9 mouse cellular contexts compared by ENCODE assay signal in genomic region chr11:102027361-102028017, GRCm38 (mm10). TPM values are rescaled to one million over a fixed set of nuclear protein-coding genes. Genes with fewer than 3 reads are reported as not detected.
DNase-seq lines count a peak whose midpoint lies in the region; ATAC-seq and TF ChIP-seq lines count a peak whose summit lies in the region.
"Had no signal": no experiment of that assay in that cellular context is flagged by ENCODE, and none has a peak within 500 bp of the region (broad histone marks: within the 10 kb centered on the region; RNA-seq: fewer than 3 reads in every experiment).

No protein-coding gene starts in this region.

- H3K9ac ChIP-seq in embryonic facial prominence, embryonic 13.5 days: peak overlapping the region; percentile 75
- peak overlapping the region; percentile 54; the same call in 1 of the 2 replicates for H3K9ac ChIP-seq in liver, embryonic 11.5 days (ENCODE audit: low read depth, low read length)
- H3K9ac ChIP-seq in stomach, postnatal 0 days (ENCODE audit: low read length): no peak overlapping the region

- peak overlapping the region; percentile 92 for H3K4me2 ChIP-seq in embryonic facial prominence, embryonic 13.5 days
- peak overlapping the region; percentile 85 for H3K4me2 ChIP-seq in liver, embryonic 11.5 days
- H3K4me2 ChIP-seq in stomach, postnatal 0 days (replicated peaks; ENCODE audit: low read depth): peak overlapping the region; percentile 90

- ATAC-seq in embryonic facial prominence, embryonic 13.5 days (ENCODE audit: insufficient number of reproducible peaks, insufficient read depth, low FRiP score, low TSS enrichment, low read depth): 0 out of 2 replicates have a peak, but pooled peaks have one; percentile 17
- ATAC-seq in liver, embryonic 11.5 days (replicated peaks; ENCODE audit: low FRiP score): no peak
- no peak for ATAC-seq in stomach, postnatal 0 days (ENCODE audit: low FRiP score, low TSS enrichment)

- no peaks in the 10 kb centered on the region for H3K36me3 ChIP-seq in embryonic facial prominence, embryonic 13.5 days
- H3K36me3 ChIP-seq in liver, embryonic 11.5 days (ENCODE audit: control insufficient read depth, insufficient read depth, low read length): no peaks in the 10 kb centered on the region
- no peaks in the 10 kb centered on the region for H3K36me3 ChIP-seq in stomach, postnatal 0 days (ENCODE audit: control insufficient read depth, insufficient read depth, low read length)

- H3K4me3 ChIP-seq in embryonic facial prominence, embryonic 13.5 days: peak overlapping the region; percentile 64
- peak overlapping the region; percentile 60 for H3K4me3 ChIP-seq in liver, embryonic 11.5 days (ENCODE audit: low read depth, low read length)
- H3K4me3 ChIP-seq in stomach, postnatal 0 days (ENCODE audit: low read depth, low read length): peak overlapping the region; percentile 60

- 6% methylated on average over 12 of the region's 12 CpGs for WGBS in embryonic facial prominence, embryonic 13.5 days
- 12% methylated on average over 12 of the region's 12 CpGs for WGBS in liver, embryonic 11.5 days
- WGBS in stomach, postnatal 0 days: 9% methylated on average over 12 of the region's 12 CpGs

- DNase-seq in adrenal gland, adult 2 months: peak; percentile 51
- no peak for DNase-seq in adrenal gland, postnatal 36 days
- peak; percentile 50 for DNase-seq in 416B (ENCODE audit: low read depth)
- DNase-seq in liver, embryonic 11.5 days (ENCODE audit: low spot score): no peak
- no peak for DNase-seq in stomach, postnatal 0 days (ENCODE audit: low spot score)
- no peak for DNase-seq in urinary bladder, postnatal 25 days (ENCODE audit: low spot score)
- no peak for DNase-seq in layer of hippocampus, adult 9-11 months

- 0 out of 2 replicates have a peak, but pooled peaks cover 12% of the 10 kb centered on the region for H3K27me3 ChIP-seq in embryonic facial prominence, embryonic 13.5 days
- peaks cover 49% of the 10 kb centered on the region for H3K27me3 ChIP-seq in liver, embryonic 11.5 days (replicated peaks; ENCODE audit: control insufficient read depth, insufficient read depth, low read length)
- no peaks in the 10 kb centered on the region for H3K27me3 ChIP-seq in stomach, postnatal 0 days (ENCODE audit: control insufficient read depth, insufficient read depth, low read length)

- TF ChIP-seq EP300 in stomach, postnatal 0 days (optimal IDR thresholded peaks at IDR 0.05): no peak

- H3K4me1 ChIP-seq in embryonic facial prominence, embryonic 13.5 days: peaks cover 14% of the 10 kb centered on the region; the same call in 1 of the 2 replicates
- peaks cover 12% of the 10 kb centered on the region for H3K4me1 ChIP-seq in liver, embryonic 11.5 days (replicated peaks; ENCODE audit: control insufficient read depth, insufficient read depth, low read length)
- no peaks in the 10 kb centered on the region for H3K4me1 ChIP-seq in stomach, postnatal 0 days (replicated peaks; ENCODE audit: control insufficient read depth, insufficient read depth)

- no peaks in the 10 kb centered on the region for H3K9me3 ChIP-seq in embryonic facial prominence, embryonic 13.5 days
- no peaks in the 10 kb centered on the region for H3K9me3 ChIP-seq in liver, embryonic 11.5 days (ENCODE audit: control insufficient read depth, low read length)
- H3K9me3 ChIP-seq in stomach, postnatal 0 days (ENCODE audit: control insufficient read depth, low read length): no peaks in the 10 kb centered on the region

- peak; percentile 36 for TF ChIP-seq CTCF in stomach, postnatal 0 days (IDR thresholded peaks at IDR 0.05; ENCODE audit: low read depth)

- H3K27ac ChIP-seq in embryonic facial prominence, embryonic 13.5 days: no peak overlapping the region
- H3K27ac ChIP-seq in liver, embryonic 11.5 days (ENCODE audit: low read depth, low read length): no peak overlapping the region
- H3K27ac ChIP-seq in stomach, postnatal 0 days (replicated peaks): no peak overlapping the region

RNA-seq across cellular contexts. Expression of gene Mpp3, which starts 0.8 kb away (rescaled TPM):
- total RNA-seq in adrenal gland, adult 2 months (2021): 10 to 100 TPM in 1 of 2 experiments, 1 to 10 TPM in 1; 7.8 to 13.5 TPM
- polyA plus RNA-seq in adrenal gland, adult 2 months (2012; rRNA removed): 12.1 and 16.9 TPM in 2 replicates
- 10 to 100 TPM in 1 of 2 experiments, 1 to 10 TPM in 1; 5.3 to 17.3 TPM for total RNA-seq in adrenal gland, postnatal 36 days (2021)
- 4.3 and 4.9 TPM in 2 replicates for polyA plus RNA-seq in embryonic facial prominence, embryonic 13.5 days (2015; fragmentation: Nextera tagmentation; extraction: Ambion mirVana)
- 2.6 and 3.2 TPM in 2 replicates for polyA plus RNA-seq in liver, embryonic 11.5 days (2014; fragmentation: Nextera tagmentation; extraction: Ambion mirVana)
- polyA plus RNA-seq in stomach, postnatal 0 days (2015; fragmentation: Nextera tagmentation; extraction: Ambion mirVana): 3.3 and 3.4 TPM in 2 replicates

RNA-seq across cellular contexts. Expression of gene Cd300lg, which starts 13.8 kb away (rescaled TPM):
- 10 to 100 TPM; 28.1 to 58.7 TPM for total RNA-seq in adrenal gland, adult 2 months (2021)
- 44.3 and 60.6 TPM in 2 replicates for polyA plus RNA-seq in adrenal gland, adult 2 months (2012; rRNA removed)
- 10 to 100 TPM; 40.3 to 48.6 TPM for total RNA-seq in adrenal gland, postnatal 36 days (2021)
- polyA plus RNA-seq in embryonic facial prominence, embryonic 13.5 days (2015; fragmentation: Nextera tagmentation; extraction: Ambion mirVana): 0.45 and 0.66 TPM in 2 replicates
- 0.27 and 0.66 TPM in 2 replicates for polyA plus RNA-seq in liver, embryonic 11.5 days (2014; fragmentation: Nextera tagmentation; extraction: Ambion mirVana)
- polyA plus RNA-seq in stomach, postnatal 0 days (2015; fragmentation: Nextera tagmentation; extraction: Ambion mirVana): 3.0 and 3.4 TPM in 2 replicates

RNA-seq across cellular contexts. Expression of gene Dusp3, which starts 40.7 kb away (rescaled TPM):
- total RNA-seq in adrenal gland, adult 2 months (2021): 100 to 1,000 TPM in 1 of 2 experiments, 10 to 100 TPM in 1; 89.8 to 151 TPM
- 189 and 210 TPM in 2 replicates for polyA plus RNA-seq in adrenal gland, adult 2 months (2012; rRNA removed)
- total RNA-seq in adrenal gland, postnatal 36 days (2021): 100 to 1,000 TPM in 1 of 2 experiments, 10 to 100 TPM in 1; 98.6 to 132 TPM
- polyA plus RNA-seq in embryonic facial prominence, embryonic 13.5 days (2015; fragmentation: Nextera tagmentation; extraction: Ambion mirVana): 12.1 and 14.0 TPM in 2 replicates
- 20.5 and 21.2 TPM in 2 replicates for polyA plus RNA-seq in liver, embryonic 11.5 days (2014; fragmentation: Nextera tagmentation; extraction: Ambion mirVana)
- polyA plus RNA-seq in stomach, postnatal 0 days (2015; fragmentation: Nextera tagmentation; extraction: Ambion mirVana): 21.7 and 22.8 TPM in 2 replicates

RNA-seq across cellular contexts. Expression of gene Cfap97d1, which starts 43.4 kb away (rescaled TPM):
- total RNA-seq in adrenal gland, adult 2 months (2021): not detected
- not detected in 2 replicates for polyA plus RNA-seq in adrenal gland, adult 2 months (2012; rRNA removed)
- total RNA-seq in adrenal gland, postnatal 36 days (2021): not detected
- not detected in 2 replicates for polyA plus RNA-seq in embryonic facial prominence, embryonic 13.5 days (2015; fragmentation: Nextera tagmentation; extraction: Ambion mirVana)
- not detected in 2 replicates for polyA plus RNA-seq in liver, embryonic 11.5 days (2014; fragmentation: Nextera tagmentation; extraction: Ambion mirVana)
- not detected in 2 replicates for polyA plus RNA-seq in stomach, postnatal 0 days (2015; fragmentation: Nextera tagmentation; extraction: Ambion mirVana)
- polyA plus RNA-seq: frontal cortex, adult 2 months had no signal

Comparison
In these comparisons a context has a peak if more than half of its experiments do, and no peak if none do; other contexts are left out.
1. DNase-seq: peak in adrenal gland, adult 2 months (single experiment) and 416B (single experiment); none in adrenal gland, postnatal 36 days (0 of 2), liver, embryonic 11.5 days (single experiment), stomach, postnatal 0 days (single experiment), urinary bladder, postnatal 25 days (single experiment) and layer of hippocampus, adult 9-11 months (single experiment).
2. RNA of gene Cd300lg, which starts 13.8 kb away (polyA plus RNA-seq): 44.3 to 60.6 TPM in adrenal gland, adult 2 months; 3.0 to 3.4 TPM in stomach, postnatal 0 days, 0.45 to 0.66 TPM in embryonic facial prominence, embryonic 13.5 days and 0.27 to 0.66 TPM in liver, embryonic 11.5 days; every median in the first group is over 10 times any median in the second.
3. Peak in every context shown above with its lines, with median percentiles within 50 percentile points of each other: H3K4me2 ChIP-seq and H3K4me3 ChIP-seq.